Mouse (Mus musculus) cerebellum, adult 2 months (tissue): ENCODE data around the gene Bin2. TPM values are rescaled to one million over a fixed set of nuclear protein-coding genes. Genes with fewer than 3 reads are reported as not detected.
"Not testable (repeated sequence)": the region's sequence is repeated elsewhere in the genome, so short reads cannot be mapped to it uniquely, and the experiment has no call there.

Experiments used
- DNase-seq, 2 experiments: peaks; one replicate each; pipeline ENCODE4 v3.0.0; 2021
- H3K27ac ChIP-seq: fragments of 200-500 bp; 2 replicates; pipeline ENCODE4 v1.5.1; 2012; ENCODE audit warnings: low read length, control low read depth, inconsistent platforms; ENCODE audit not compliant: insufficient read depth
- H3K27me3 ChIP-seq: fragments of 200-500 bp; 2 replicates; pipeline ENCODE4 v1.6.1; 2012; ENCODE audit warnings: inconsistent platforms, mild to moderate bottlenecking, low read length, moderate library complexity; ENCODE audit not compliant: control insufficient read depth, insufficient read depth
- H3K4me1 ChIP-seq: fragments of 200-500 bp; 2 replicates; pipeline ENCODE4 v1.6.1; 2011; ENCODE audit warnings: low read length; ENCODE audit not compliant: control insufficient read depth, insufficient read depth
- H3K4me3 ChIP-seq: fragments of 200-500 bp; replicated peaks from 2 replicates; pipeline ENCODE3; 2011; ENCODE audit warnings: mild to moderate bottlenecking, low read depth, low read length, control low read depth; ENCODE audit not compliant: insufficient read depth
- CTCF ChIP-seq: fragments of 200-500 bp; IDR thresholded peaks from 2 replicates; pipeline ENCODE4 v1.5.1; 2011; ENCODE audit warnings: low read depth, mild to moderate bottlenecking, control low read depth, low read length, moderate library complexity, borderline replicate concordance; ENCODE audit not compliant: insufficient read depth
- POLR2A ChIP-seq: fragments of 200-500 bp; IDR thresholded peaks from 2 replicates; pipeline ENCODE4 v1.6.1; 2011; ENCODE audit warnings: low read length, control low read depth, borderline replicate concordance; ENCODE audit not compliant: insufficient read depth
- WGBS: fragments of 180-500 bp; shearing (Covaris S2); methylation state at CpG from one replicate; pipeline ENCODE4 v1.1.7; 2018; 5-methylcytosine and 5-hydroxymethylcytosine counted together
- polyA plus RNA-seq: library from polyadenylated mRNA; depleted of rRNA; stranded (reverse); fragments of >200 nt; gene quantifications from 2 replicates; pipeline ENCODE4 v1.2.3, GENCODE M21; 2012

Bin2 gene
- polyA plus RNA-seq, 1 experiment: 4.1 TPM

DNA sequence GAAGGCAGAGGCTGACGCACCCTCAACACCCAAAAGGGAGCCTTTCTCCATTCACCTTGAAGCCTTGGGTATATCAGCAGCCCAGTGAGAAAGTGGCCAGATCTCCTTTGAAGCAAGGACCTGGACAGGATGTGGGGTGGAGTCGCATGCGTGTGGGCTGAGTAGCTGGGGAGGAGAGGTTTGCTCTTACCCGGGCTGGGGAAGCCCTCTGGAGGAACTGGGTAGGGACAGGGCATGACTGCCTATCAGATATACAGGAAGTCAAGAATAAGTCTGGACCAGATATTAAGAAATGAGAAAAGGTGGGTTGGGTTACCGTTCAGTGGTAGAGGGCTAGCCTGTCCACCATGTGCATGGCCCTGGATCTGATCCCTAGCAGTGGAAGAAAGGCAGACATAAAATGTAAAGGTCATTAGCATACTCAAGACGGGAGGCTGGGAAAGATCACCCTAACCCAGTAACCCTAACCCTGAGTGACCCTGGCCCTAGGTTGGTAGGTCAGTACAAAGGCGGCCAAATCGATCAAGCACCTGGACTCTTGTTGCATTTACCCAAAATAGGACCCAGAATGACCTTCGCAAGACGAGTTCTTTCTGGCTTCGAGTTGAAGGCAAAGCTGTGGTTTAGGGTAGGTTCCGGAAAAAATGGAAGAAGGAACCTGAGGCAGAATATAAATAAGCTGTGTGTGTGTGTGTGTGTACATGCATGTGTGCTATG lies 37.7 kb downstream of the Bin2 start:
- WGBS: 93% methylated on average over 12 of the region's 12 CpGs
- no peak for DNase-seq

DNA sequence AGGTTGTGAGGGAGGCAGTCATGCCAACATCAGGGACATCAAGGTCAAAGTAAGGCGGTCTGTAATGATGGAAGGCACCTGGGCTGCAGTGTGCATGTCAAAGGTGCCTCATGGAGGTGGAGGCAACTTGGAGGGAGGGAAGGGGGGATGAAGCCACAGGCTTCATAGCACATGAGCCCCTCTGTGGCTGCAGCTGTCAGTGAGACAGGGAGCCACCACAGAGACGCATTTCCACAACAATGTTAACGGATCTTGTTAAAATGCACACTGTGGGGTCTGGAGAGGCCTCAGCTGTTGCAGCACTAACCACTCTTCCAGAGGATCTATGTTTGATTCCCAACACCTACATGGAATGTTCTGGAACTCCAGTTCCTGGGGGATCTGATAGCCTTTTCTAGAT lies 39.2 kb downstream of the Bin2 start:
- no peak overlapping the region for H3K4me3 ChIP-seq
- H3K4me1 ChIP-seq: no peaks in the 10 kb centered on the region
- no peaks in the 10 kb centered on the region; the same call in 1 of the 2 replicates for H3K27me3 ChIP-seq
- TF ChIP-seq CTCF (no peak), POLR2A (no peak)
- H3K27ac ChIP-seq: no peak overlapping the region
- WGBS: 78% methylated on average over 3 of the region's 3 CpGs
- no peak for DNase-seq

More for the DNA sequence above, 37.7 kb downstream of the Bin2 start:
- Histone ChIP-seq H3K4me3 (no peak overlapping the region), H3K27me3 (peaks cover 10% of the 10 kb centered on the region), H3K27ac (no peak overlapping the region), H3K4me1 (no peaks in the 10 kb centered on the region)
- TF ChIP-seq CTCF (no peak), POLR2A (no peak)

GRCm38 (mm10) chr15:100628797-100629196 lies 40.6 kb downstream of the Bin2 start:
- no peak for TF ChIP-seq CTCF
- TF ChIP-seq POLR2A: no peak
- Histone ChIP-seq H3K27ac (no peak overlapping the region), H3K27me3 (no peaks in the 10 kb centered on the region), H3K4me3 (no peak overlapping the region), H3K4me1 (no peaks in the 10 kb centered on the region)
- no peak for DNase-seq
- 66% methylated on average over 7 of the region's 7 CpGs for WGBS

GRCm38 (mm10) chr15:100627774-100628370 lies 41.5 kb downstream of the Bin2 start:
- 16% methylated on average over 11 of the region's 11 CpGs for WGBS
- TF ChIP-seq POLR2A (no peak), CTCF (no peak)
- H3K4me3 ChIP-seq: no peak overlapping the region

DNA sequence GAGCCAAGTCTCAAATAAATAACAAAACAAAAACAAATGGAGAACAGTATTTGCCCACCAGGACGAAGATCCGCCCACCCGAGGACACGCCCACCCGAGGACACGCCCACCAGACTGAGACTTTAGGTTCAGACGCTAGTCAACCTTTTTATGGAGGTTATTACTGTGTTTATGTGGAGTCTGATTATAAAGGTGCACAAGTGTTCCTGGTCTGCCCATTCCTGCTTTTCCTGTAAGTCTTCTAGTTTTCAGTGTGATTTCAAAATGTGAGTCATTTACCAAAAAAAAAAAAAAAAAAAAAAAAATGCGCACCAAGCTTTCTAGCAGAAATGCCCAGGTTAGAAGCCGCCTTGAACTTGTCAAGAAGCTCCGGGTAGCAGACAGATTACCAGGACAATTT lies 42.1 kb downstream of the Bin2 start:
- Histone ChIP-seq H3K27me3 (no peaks in the 10 kb centered on the region), H3K4me1 (no peaks in the 10 kb centered on the region), H3K4me3 (no peak overlapping the region), H3K27ac (no peak overlapping the region)
- no peak for DNase-seq
- 26% methylated on average over 10 of the region's 10 CpGs for WGBS
- TF ChIP-seq POLR2A: no peak
- TF ChIP-seq CTCF: no peak

More at GRCm38 (mm10) chr15:100627774-100628370, 41.5 kb downstream of the Bin2 start:
- no peaks in the 10 kb centered on the region for H3K27me3 ChIP-seq
- H3K27ac ChIP-seq: no peak overlapping the region
- DNase-seq: no peak
- no peaks in the 10 kb centered on the region for H3K4me1 ChIP-seq

DNA sequence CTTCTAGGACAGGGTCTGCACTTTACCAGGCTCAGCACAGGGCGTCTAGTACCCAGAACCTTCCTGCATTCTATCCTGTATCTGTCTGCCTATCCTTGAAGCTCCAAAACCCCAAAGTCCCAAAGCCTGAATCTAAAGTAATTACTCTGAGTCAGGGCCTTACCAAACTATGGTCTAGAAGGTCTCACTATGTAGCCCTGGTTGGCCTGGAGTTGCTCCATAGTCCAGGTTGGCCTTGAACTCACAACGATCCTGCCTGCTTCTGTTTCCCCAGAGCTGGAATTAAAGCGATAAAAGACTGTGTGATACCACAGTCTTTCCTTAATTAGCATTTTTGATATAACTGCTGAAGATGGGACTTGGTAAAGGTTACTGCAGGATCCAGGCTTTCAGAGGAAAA lies 44.9 kb downstream of the Bin2 start:
- Histone ChIP-seq H3K27me3 (no peaks in the 10 kb centered on the region), H3K4me1 (no peaks in the 10 kb centered on the region), H3K27ac (no peak overlapping the region), H3K4me3 (no peak overlapping the region)
- no peak for DNase-seq
- no peak for TF ChIP-seq CTCF
- TF ChIP-seq POLR2A: no peak
- 85% methylated on average over 3 of the region's 3 CpGs for WGBS

DNA sequence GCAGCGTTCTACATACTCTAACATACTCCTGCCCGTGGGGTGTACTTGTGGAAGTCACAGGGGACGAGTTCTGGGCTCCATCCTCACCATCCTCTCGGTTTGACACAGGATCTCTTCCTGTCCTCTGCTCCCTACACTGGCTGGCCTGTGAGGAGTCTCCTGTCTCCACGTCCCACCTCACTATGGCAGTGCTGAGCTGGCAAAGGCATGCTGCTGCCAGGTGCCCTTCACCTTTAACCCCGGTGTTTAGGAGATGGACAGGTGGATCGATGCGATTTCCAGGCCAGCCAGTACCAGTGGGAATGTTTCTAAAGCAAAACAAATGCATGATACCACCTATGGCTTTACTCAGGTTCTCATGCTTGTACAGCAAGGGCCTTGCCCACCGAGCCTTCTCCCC lies 45.6 kb downstream of the Bin2 start:
- H3K4me3 ChIP-seq: no peak overlapping the region
- H3K27me3 ChIP-seq: no peaks in the 10 kb centered on the region
- no peak overlapping the region for H3K27ac ChIP-seq
- WGBS: 85% methylated on average over 9 of the region's 9 CpGs
- TF ChIP-seq CTCF: no peak
- TF ChIP-seq POLR2A: no peak
- DNase-seq: no peak
- H3K4me1 ChIP-seq: no peaks in the 10 kb centered on the region

DNA sequence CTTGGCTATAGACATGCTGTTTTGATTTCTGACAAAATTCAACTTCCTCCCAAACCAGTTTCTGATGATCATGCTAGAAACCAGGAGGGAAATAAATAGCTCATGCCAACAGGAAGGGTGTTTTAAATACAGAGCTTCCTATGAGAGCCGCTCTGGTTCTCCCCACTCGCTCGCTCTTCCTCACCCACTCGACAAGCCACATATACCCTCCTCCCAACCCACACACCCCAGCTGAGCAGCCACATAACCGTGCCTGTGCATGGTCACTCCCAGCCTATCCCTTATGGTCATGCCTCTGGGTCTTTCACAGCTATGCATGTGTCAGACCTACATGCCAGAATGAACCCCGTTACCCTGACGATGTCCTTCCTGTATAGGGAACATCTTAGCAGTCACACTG lies 47.2 kb downstream of the Bin2 start:
- H3K27ac ChIP-seq: no peak overlapping the region

GRCm38 (mm10) chr15:100621671-100622070 lies 47.7 kb downstream of the Bin2 start:
- H3K4me1 ChIP-seq, DNase-seq, H3K27me3 ChIP-seq, H3K4me3 ChIP-seq, H3K27ac ChIP-seq: not testable (repeated sequence)
- 57% methylated on average over 9 of the region's 9 CpGs for WGBS

More for the DNA sequence above, 47.2 kb downstream of the Bin2 start:
- TF ChIP-seq CTCF (no peak), POLR2A (no peak)
- Histone ChIP-seq H3K4me1 (no peaks in the 10 kb centered on the region), H3K4me3 (no peak overlapping the region), H3K27me3 (no peaks in the 10 kb centered on the region)
- WGBS: 78% methylated on average over 7 of the region's 7 CpGs
- DNase-seq: no peak
